Mouse (Mus musculus) embryonic facial prominence, embryonic 13.5 days (tissue): ENCODE measurements around the gene Foxc1. TPM values are rescaled to one million over a fixed set of nuclear protein-coding genes. Genes with fewer than 3 reads are reported as not detected.

Source experiments
- ATAC-seq: fragments of 200-750 bp; cut with Nextera tagmentation; 2 replicates; pipeline ENCODE4 v1.8.0; 2017; ENCODE audit warnings: low read depth; ENCODE audit not compliant: insufficient number of reproducible peaks, insufficient read depth, low FRiP score, low TSS enrichment
- H3K27ac ChIP-seq: fragments of 300-500 bp; sonication (generic); 2 replicates; pipeline ENCODE4 v1.5.1; 2015; ENCODE audit warnings: moderate library complexity, mild to moderate bottlenecking, inconsistent platforms
- H3K27me3 ChIP-seq: fragments of 300-500 bp; sonication (generic); 2 replicates; pipeline ENCODE4 v1.6.1; 2015; ENCODE audit warnings: mild to moderate bottlenecking, inconsistent platforms
- H3K36me3 ChIP-seq: fragments of 300-500 bp; sonication (generic); 2 replicates; pipeline ENCODE4 v1.6.1; 2015; ENCODE audit warnings: mild to moderate bottlenecking, inconsistent platforms
- H3K4me1 ChIP-seq: fragments of 300-500 bp; sonication (generic); 2 replicates; pipeline ENCODE4 v1.6.1; 2015; ENCODE audit warnings: inconsistent platforms
- H3K4me2 ChIP-seq: fragments of 300-500 bp; sonication (generic); 2 replicates; pipeline ENCODE4 v1.6.1; 2015; ENCODE audit warnings: moderate library complexity, mild to moderate bottlenecking, inconsistent platforms
- H3K4me3 ChIP-seq: fragments of 300-500 bp; sonication (generic); 2 replicates; pipeline ENCODE4 v1.5.1; 2015; ENCODE audit warnings: mild to moderate bottlenecking, inconsistent platforms
- H3K9ac ChIP-seq: fragments of 300-500 bp; sonication (generic); 2 replicates; pipeline ENCODE4 v1.6.1; 2015; ENCODE audit warnings: mild to moderate bottlenecking, inconsistent platforms
- H3K9me3 ChIP-seq: fragments of 300-500 bp; sonication (generic); 2 replicates; pipeline ENCODE4 v1.6.1; 2016; ENCODE audit warnings: inconsistent platforms
- WGBS: fragments of 180-500 bp; shearing (Covaris S2); methylation state at CpG from one replicate; pipeline ENCODE4 v1.1.7; 2015; ENCODE audit warnings: mixed read lengths; 5-methylcytosine and 5-hydroxymethylcytosine counted together
- polyA plus RNA-seq: library from polyadenylated mRNA; unstranded; fragments of >200 nt; fragmentation: Nextera tagmentation; extraction: Ambion mirVana; gene quantifications from 2 replicates; pipeline ENCODE4 v1.2.1, GENCODE M21; 2015

The Foxc1 gene
- polyA plus RNA-seq, 1 experiment from 2014 or later = 1.6 TPM

GRCm38 (mm10) chr13:31807736-31808115 is 1.3 kb downstream of the Foxc1 start:
- no peaks in the 10 kb centered on the region for H3K9me3 ChIP-seq
- H3K27me3 ChIP-seq = peaks cover 85% of the 10 kb centered on the region
- no peak for ATAC-seq
- peak overlapping the region; percentile 70 for H3K4me3 ChIP-seq
- under 1% methylated on average over 46 of the region's 47 CpGs for WGBS
- no peaks in the 10 kb centered on the region for H3K36me3 ChIP-seq
- peak overlapping the region; percentile 89 for H3K9ac ChIP-seq
- peak overlapping the region; percentile 95 for H3K27ac ChIP-seq
- peak overlapping the region; percentile 97 for H3K4me2 ChIP-seq
- H3K4me1 ChIP-seq = peaks cover 57% of the 10 kb centered on the region

- WGBS = under 1% methylated on average over 69 of the region's 73 CpGs
- H3K4me1 ChIP-seq = peaks cover 59% of the 10 kb centered on the region
Measured at GRCm38 (mm10) chr13:31808116-31808803, 1.8 kb downstream of the Foxc1 start.

GRCm38 (mm10) chr13:31808804-31809420 is 2.5 kb downstream of the Foxc1 start:
- Histone ChIP-seq H3K27ac (peak overlapping the region; percentile 95; the same call in 1 of the 2 replicates), H3K9me3 (no peaks in the 10 kb centered on the region), H3K4me2 (peak overlapping the region; percentile 97), H3K4me3 (peak overlapping the region; percentile 70), H3K4me1 (peaks cover 59% of the 10 kb centered on the region), H3K9ac (peak overlapping the region; percentile 89), H3K27me3 (peaks cover 85% of the 10 kb centered on the region), H3K36me3 (no peaks in the 10 kb centered on the region)
- WGBS = 4% methylated on average over 16 of the region's 16 CpGs
- ATAC-seq = no peak

More at GRCm38 (mm10) chr13:31808116-31808803, 1.8 kb downstream of the Foxc1 start:
- peak overlapping the region; percentile 70 for H3K4me3 ChIP-seq
- H3K36me3 ChIP-seq = no peaks in the 10 kb centered on the region
- peak overlapping the region; percentile 95 for H3K27ac ChIP-seq
- H3K4me2 ChIP-seq = peak overlapping the region; percentile 97
- peaks cover 85% of the 10 kb centered on the region for H3K27me3 ChIP-seq
- peak overlapping the region; percentile 89 for H3K9ac ChIP-seq
- H3K9me3 ChIP-seq = no peaks in the 10 kb centered on the region
- no peak for ATAC-seq

GRCm38 (mm10) chr13:31809701-31810100 is 3.3 kb downstream of the Foxc1 start:
- no peaks in the 10 kb centered on the region for H3K36me3 ChIP-seq
- no peak overlapping the region for H3K27ac ChIP-seq
- no peak for ATAC-seq
- peak overlapping the region; percentile 47 for H3K4me2 ChIP-seq
- peak overlapping the region; percentile 38 for H3K4me3 ChIP-seq
- H3K9ac ChIP-seq = peak overlapping the region; percentile 62; the same call in 1 of the 2 replicates
- H3K27me3 ChIP-seq = peaks cover 85% of the 10 kb centered on the region
- H3K9me3 ChIP-seq = no peaks in the 10 kb centered on the region
- 8% methylated on average over 6 of the region's 6 CpGs for WGBS
- H3K4me1 ChIP-seq = peaks cover 61% of the 10 kb centered on the region

GRCm38 (mm10) chr13:31810375-31810692 is 3.9 kb downstream of the Foxc1 start:
- H3K4me3 ChIP-seq = peak overlapping the region; percentile 49
- WGBS = 2% methylated on average over 9 of the region's 9 CpGs
- peak overlapping the region; percentile 78 for H3K9ac ChIP-seq
- H3K4me2 ChIP-seq = peak overlapping the region; percentile 65
- peak overlapping the region; percentile 72; the same call in 1 of the 2 replicates for H3K27ac ChIP-seq
- peaks cover 66% of the 10 kb centered on the region for H3K4me1 ChIP-seq
- H3K36me3 ChIP-seq = no peaks in the 10 kb centered on the region
- ATAC-seq = no peak
- peaks cover 85% of the 10 kb centered on the region for H3K27me3 ChIP-seq
- H3K9me3 ChIP-seq = no peaks in the 10 kb centered on the region

- no peaks in the 10 kb centered on the region for H3K36me3 ChIP-seq
- H3K9me3 ChIP-seq = no peaks in the 10 kb centered on the region
- peak overlapping the region; percentile 72 for H3K27ac ChIP-seq
- WGBS = under 1% methylated on average over 58 of the region's 65 CpGs
- H3K4me1 ChIP-seq = peaks cover 66% of the 10 kb centered on the region
- peak overlapping the region; percentile 78 for H3K9ac ChIP-seq
- H3K27me3 ChIP-seq = peaks cover 85% of the 10 kb centered on the region
- H3K4me2 ChIP-seq = peak overlapping the region; percentile 65
- peak; percentile 39; the same call in 1 of the 2 replicates for ATAC-seq
- H3K4me3 ChIP-seq = peak overlapping the region; percentile 49
Measured at GRCm38 (mm10) chr13:31810693-31811541, 4.5 kb downstream of the Foxc1 start.

- H3K4me1 ChIP-seq = peaks cover 69% of the 10 kb centered on the region
Measured at GRCm38 (mm10) chr13:31811542-31812021, 5.1 kb downstream of the Foxc1 start.

GRCm38 (mm10) chr13:31812701-31813100 is 6.3 kb downstream of the Foxc1 start:
- Histone ChIP-seq H3K4me2 (peak overlapping the region; percentile 65), H3K4me3 (peak overlapping the region; percentile 14), H3K9me3 (no peaks in the 10 kb centered on the region), H3K36me3 (no peaks in the 10 kb centered on the region), H3K4me1 (peaks cover 61% of the 10 kb centered on the region), H3K27ac (no peak overlapping the region), H3K9ac (peak overlapping the region; percentile 36; the same call in 1 of the 2 replicates), H3K27me3 (peaks cover 84% of the 10 kb centered on the region)
- no peak for ATAC-seq
- 56% methylated on average over 2 of the region's 2 CpGs for WGBS

More at GRCm38 (mm10) chr13:31811542-31812021, 5.1 kb downstream of the Foxc1 start:
- WGBS = 12% methylated on average over 44 of the region's 44 CpGs
- peak overlapping the region; percentile 65 for H3K4me2 ChIP-seq
- peak overlapping the region; percentile 78 for H3K9ac ChIP-seq
- peak overlapping the region; percentile 72 for H3K27ac ChIP-seq
- H3K4me3 ChIP-seq = peak overlapping the region; percentile 49
- H3K9me3 ChIP-seq = no peaks in the 10 kb centered on the region
- ATAC-seq = peak; percentile 8; the same call in 1 of the 2 replicates
- peaks cover 85% of the 10 kb centered on the region for H3K27me3 ChIP-seq
- H3K36me3 ChIP-seq = no peaks in the 10 kb centered on the region

GRCm38 (mm10) chr13:31815383-31816003 is 9.1 kb downstream of the Foxc1 start:
- ATAC-seq = peak; percentile 29; the same call in 1 of the 2 replicates
- H3K36me3 ChIP-seq = no peaks in the 10 kb centered on the region
- peaks cover 70% of the 10 kb centered on the region for H3K4me1 ChIP-seq
- H3K27me3 ChIP-seq = peaks cover 91% of the 10 kb centered on the region
- H3K27ac ChIP-seq = no peak overlapping the region
- peak overlapping the region; percentile 65 for H3K4me2 ChIP-seq
- WGBS = 21% methylated on average over 15 of the region's 15 CpGs
- peak overlapping the region; percentile 58 for H3K9ac ChIP-seq
- H3K4me3 ChIP-seq = no peak overlapping the region
- no peaks in the 10 kb centered on the region for H3K9me3 ChIP-seq

GRCm38 (mm10) chr13:31818337-31818736 is 11.9 kb downstream of the Foxc1 start:
- WGBS = 29% methylated on average over 7 of the region's 7 CpGs
- H3K4me1 ChIP-seq = peaks cover 78% of the 10 kb centered on the region
- no peaks in the 10 kb centered on the region for H3K9me3 ChIP-seq
- no peak overlapping the region for H3K9ac ChIP-seq
- H3K27ac ChIP-seq = no peak overlapping the region
- H3K36me3 ChIP-seq = no peaks in the 10 kb centered on the region
- no peak overlapping the region for H3K4me2 ChIP-seq
- peaks cover 78% of the 10 kb centered on the region for H3K27me3 ChIP-seq
- no peak overlapping the region for H3K4me3 ChIP-seq
- ATAC-seq = no peak
